Mouse (Mus musculus) monocyte, adult 2 months (primary cell): Measurements from ENCODE around the gene Zc3h12c.

Experiments
- DNase-seq, 2 experiments: peaks; one replicate each; pipeline ENCODE4 v3.0.0; 2022; ENCODE audit warnings: low spot score in 2 of 2, low read depth in 1 of 2

Zc3h12c gene

GRCm38 (mm10) chr9:52167084-52167483 lies 1.3 kb downstream of the Zc3h12c start:
- DNase-seq = no peak

DNA sequence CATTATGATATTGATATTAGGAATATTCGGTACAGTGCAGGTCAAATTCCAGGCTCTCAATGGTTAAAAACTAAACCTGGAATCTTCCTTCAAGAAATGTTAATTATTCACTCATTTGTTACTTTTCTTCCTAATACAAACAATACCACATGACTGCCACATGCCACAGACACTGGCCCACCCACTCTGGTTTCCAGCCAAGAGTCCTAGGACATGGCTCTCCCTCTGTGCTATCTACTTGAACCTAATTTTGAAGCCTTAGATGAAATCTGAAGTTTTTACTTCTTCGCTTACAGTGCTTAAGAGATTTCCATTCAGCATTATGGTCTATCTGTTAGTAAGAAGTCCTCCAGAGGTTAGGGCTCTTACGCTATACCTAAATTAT lies 2.7 kb downstream of the Zc3h12c start:
- DNase-seq = no peak

- DNase-seq = no peak
These were observed 3.2 kb downstream of the Zc3h12c start for GRCm38 (mm10) chr9:52165076-52165705.

DNA sequence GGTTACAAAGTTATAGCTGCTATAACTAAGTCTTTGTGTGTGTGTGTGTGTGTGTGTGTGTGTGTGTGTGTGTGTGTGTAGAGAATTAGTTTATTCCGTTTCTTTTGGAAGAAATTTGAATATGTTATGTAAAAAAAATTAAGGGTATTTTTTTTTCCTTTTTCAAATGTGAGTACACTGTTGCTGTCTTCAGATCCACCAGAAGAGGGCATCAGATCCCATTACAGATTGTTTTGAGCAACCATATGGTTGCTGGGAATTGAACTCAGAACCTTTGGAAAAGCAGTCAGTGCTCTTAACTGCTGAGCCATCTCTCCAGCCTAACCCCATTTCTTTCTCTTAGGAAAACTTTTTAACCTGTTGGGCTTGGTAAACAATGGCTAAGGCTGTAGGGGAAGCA lies 7.9 kb downstream of the Zc3h12c start:
- no peak for DNase-seq

DNA sequence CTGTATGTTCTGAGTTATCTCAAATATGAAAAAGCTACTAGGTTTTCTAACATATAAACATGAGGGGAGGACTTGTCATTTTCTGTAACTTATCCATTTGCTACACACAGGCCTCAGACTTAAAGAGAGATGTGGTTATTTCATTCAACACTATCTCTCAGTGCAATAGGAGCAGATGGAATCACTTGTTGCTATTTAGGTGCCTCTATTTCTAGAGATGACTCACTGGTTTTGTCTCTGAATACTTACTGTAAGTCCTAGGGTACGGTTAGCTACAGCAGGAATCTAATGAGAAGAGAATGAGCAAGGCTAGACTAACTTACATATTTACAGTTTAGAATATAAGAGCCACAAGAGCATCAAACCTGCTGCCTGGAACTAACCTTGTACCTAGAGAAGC lies 9.8 kb downstream of the Zc3h12c start:
- no peak for DNase-seq

DNA sequence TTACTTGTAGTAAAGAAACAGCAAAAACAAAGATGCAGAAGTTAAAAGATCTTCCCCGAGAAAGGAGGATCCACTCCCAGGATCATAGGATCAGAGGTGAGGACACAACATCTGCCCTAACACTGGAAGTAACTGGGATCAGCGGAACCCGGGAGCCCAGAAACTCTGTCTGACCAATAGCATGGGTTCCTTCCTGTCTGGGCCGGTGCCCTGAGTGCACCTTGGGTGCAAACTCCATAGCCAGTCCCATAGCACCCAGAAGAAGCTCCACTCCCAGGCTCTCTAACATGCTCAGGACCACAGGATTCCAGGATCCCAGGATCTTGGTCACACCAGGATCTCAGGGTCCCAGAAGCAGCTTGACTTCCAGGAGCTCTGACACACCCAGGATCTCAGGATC lies 13.0 kb downstream of the Zc3h12c start:
- DNase-seq = no peak

DNA sequence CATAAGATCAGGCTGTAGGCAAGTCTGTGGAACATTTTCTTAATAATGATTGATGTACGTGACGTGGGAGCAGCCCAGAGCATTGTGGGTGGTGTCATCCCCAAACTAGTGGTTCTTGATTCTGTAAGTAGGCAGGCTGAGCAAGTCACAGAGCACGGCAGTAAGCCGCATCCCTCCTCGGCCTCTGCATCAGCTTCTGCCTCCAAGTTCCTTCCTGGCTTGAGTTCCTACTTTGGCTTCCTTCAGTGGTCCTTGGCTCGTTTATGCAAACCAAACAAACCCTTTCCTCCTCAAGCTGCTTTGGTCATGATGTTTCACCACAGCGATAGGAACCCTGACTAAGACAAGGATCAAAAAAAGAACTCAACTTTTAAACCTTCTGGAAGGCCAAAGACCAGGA lies 14.1 kb downstream of the Zc3h12c start:
- DNase-seq = no peak

- no peak for DNase-seq
These were observed 16.1 kb downstream of the Zc3h12c start for GRCm38 (mm10) chr9:52152076-52152826.

DNA sequence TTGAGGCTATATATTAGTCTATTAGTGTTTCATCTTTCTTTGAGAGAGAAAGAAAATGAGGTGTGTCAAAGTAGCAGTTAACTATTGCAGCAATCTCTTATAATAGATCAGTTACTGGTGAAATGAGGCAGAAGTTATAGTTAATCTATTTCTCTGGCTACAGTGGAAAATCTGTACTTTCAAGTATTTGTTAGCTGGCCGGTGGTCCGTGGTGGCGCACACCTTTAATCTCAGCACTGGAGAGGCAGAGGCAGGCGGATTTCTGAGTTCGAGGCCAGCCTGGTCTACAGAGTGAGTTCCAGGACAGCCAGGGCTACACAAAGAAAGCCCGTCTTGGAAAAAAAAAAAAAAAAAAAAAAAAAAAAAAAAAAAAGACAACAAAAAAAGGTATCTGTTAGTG lies 18.6 kb downstream of the Zc3h12c start:
- no peak for DNase-seq

GRCm38 (mm10) chr9:52149286-52149685 lies 19.1 kb downstream of the Zc3h12c start:
- DNase-seq = no peak

GRCm38 (mm10) chr9:52148831-52149230 lies 19.5 kb downstream of the Zc3h12c start:
- no peak for DNase-seq

GRCm38 (mm10) chr9:52148311-52148710 lies 20.1 kb downstream of the Zc3h12c start:
- DNase-seq = no peak

GRCm38 (mm10) chr9:52146241-52146640 lies 22.1 kb downstream of the Zc3h12c start:
- DNase-seq = no peak

DNA sequence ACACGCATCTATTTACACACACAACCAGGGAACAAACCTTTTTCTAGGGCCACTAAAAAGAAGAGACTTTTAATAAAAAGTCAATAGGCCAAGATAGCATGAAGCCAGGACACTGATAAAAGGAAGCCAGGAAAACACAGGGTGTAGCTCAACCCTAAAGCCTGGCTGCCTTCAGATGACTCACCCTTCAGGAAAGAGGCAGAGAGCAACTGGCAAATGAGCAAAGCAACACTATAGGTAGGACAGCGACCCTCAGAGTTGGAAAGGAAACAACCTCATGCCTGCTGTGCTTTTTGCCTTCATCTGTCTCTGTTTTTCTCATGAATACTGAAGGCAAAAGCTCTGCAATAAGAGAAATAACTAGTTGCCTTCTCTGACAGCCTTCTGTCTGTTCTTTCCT lies 35.6 kb downstream of the Zc3h12c start:
- no peak for DNase-seq

- DNase-seq = no peak
These were observed 38.0 kb downstream of the Zc3h12c start for GRCm38 (mm10) chr9:52130348-52130747.

DNA sequence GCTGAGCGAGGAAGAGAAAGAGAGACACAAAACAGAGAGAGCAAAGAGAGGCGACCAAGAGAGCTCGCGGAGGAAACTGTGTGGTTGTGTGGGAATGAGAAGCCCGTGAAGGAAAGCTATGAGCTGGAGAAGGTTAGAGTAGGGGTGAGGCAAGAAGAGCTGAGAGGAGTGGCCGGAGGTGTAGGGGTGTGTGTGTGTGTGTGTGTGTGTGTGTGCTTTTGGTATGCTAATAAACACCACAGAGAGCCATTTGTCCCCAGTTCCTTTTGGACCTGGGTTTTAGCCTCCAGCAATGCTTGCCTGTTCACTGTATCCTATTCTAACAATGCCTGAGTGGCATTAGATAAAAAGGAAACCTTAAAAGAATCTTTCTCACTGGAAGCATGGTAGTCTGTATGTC lies 43.1 kb downstream of the Zc3h12c start:
- DNase-seq = no peak

DNA sequence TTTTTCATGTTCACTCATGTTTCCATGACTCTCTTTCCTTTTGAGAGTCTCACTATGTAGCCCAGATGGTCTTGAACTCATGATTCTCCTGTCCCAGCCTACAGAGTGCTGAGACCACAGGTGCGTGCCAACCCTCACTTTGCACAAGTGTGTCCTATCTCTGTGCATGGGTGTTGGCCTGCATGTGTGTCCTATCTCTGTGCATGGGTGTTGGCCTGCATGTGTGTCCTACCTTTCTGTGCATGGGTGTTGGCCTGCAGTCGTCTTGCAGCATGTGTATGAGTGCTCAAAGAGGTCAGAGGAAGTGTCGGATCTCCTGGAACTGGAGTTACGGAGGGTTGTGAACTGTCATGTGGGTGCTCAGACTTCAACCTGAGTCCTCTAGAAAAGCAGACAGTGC lies 49.2 kb downstream of the Zc3h12c start:
- no peak for DNase-seq

- no peak for DNase-seq
These were observed 55.3 kb downstream of the Zc3h12c start for GRCm38 (mm10) chr9:52113091-52113490.

DNA sequence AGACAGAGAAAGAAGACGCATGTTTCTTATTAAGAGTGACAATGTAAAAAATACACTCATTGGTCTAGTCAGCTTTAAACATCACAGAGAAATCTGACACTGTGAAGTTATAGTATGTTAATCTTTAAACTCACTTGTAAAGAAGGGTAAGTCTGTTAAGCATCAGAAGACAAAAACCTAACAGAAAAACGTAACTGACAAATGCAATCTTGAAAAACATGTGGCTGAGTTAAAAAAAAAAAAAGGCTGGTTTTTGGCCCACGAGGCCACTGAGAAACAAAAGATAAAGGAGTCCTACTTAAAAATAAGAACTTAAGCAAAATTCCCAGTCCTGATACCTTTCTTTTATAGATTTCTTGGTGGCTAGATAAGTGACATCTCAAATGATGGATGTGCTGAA lies 57.6 kb downstream of the Zc3h12c start:
- no peak for DNase-seq

- no peak for DNase-seq
These were observed 61.2 kb downstream of the Zc3h12c start for GRCm38 (mm10) chr9:52107161-52107560.

DNA sequence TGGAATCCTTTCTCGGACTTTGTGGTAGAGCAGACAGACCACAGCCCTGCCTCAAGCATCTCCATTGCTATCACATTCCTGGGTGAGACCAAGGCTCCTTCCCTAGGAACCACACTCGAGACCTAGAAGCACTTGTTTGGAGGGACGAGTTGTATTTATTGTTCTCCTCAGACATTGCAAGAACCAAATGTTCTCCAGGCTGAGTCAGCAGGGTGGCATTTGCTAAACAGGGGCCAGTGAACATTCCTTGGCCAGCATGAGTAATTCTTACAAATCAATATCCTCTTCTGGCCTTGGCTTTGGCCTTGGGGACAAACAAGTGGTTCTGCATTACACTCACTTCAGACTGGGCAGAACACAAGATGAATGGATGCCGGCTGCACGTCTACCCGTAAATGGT lies 62.9 kb downstream of the Zc3h12c start:
- no peak for DNase-seq

- DNase-seq = no peak
These were observed 64.2 kb downstream of the Zc3h12c start for GRCm38 (mm10) chr9:52104225-52104615.
